Mouse (Mus musculus): ENCODE results near the gene Tcta. TPM values are rescaled to one million over a fixed set of nuclear protein-coding genes. Genes with fewer than 3 reads are reported as not detected.
"Not testable (repeated sequence)": the region's sequence is repeated elsewhere in the genome, so short reads cannot be mapped to it uniquely, and the experiment has no call there.

Tcta gene
- polyA plus RNA-seq, 1 experiment from 2014 or later: 20.1 TPM

DNA sequence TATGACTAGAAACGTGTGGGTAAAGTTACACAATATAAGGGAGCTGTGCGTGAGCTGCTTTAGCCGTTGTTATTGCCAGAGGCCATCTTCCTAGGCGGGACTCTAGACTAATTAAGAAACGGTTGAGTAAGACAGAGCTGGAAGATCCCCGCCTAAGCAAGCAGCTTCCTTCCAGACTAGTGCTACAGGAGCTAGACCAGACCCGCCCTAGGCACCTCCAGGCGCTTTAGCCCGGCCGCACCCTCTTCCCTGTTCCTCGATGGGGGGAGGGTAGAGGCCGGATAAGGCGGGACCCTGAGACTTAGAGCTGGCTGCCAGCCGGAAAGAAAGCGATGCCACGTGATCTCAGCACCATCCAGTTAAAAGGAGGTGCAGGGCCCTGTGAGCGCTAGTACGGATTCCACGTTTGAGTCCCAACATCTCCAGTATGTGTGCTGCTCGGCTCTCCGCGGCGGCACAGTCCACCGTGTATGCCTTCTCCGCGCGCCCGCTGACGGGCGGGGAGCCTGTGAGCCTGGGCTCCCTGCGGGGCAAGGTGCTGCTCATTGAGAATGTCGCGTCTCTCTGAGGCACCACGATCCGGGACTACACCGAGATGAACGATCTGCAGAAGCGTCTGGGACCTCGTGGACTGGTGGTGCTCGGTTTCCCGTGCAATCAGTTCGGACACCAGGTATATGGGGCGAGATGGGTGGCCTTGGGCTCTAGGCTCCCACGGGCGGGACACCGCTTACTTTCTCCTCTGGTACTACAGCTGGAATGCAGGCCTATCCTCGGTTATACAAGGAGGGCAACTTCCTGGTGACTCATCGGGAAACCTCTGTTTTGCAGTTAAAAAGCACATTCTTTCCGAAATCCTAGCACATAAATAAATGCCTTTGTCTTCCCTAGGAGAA lies 33.2 kb upstream of the Tcta start, which contains the start of gene Gpx1:
TSS of gene Gpx1 (plus strand) at position 18 of the 896 bp plus-strand sequence.
- WGBS: under 1% methylated on average over 49 of the region's 49 CpGs
- TF ChIP-seq CTCF (IDR thresholded peaks at IDR 0.05; ENCODE audit: low read depth): no peak
- Histone ChIP-seq H3K9ac (peak within 1 kb of the TSS; percentile 87), H3K27ac (ENCODE audit: low read depth) (peak within 1 kb of the TSS; percentile 96), H3K4me1 (ENCODE audit: insufficient read depth) (peaks cover 3% of the 10 kb centered on the region), H3K4me2 (peak within 1 kb of the TSS; percentile 85), H3K27me3 (ENCODE audit: insufficient read depth, low read length) (no peaks in the 10 kb centered on the region), H3K36me3 (ENCODE audit: insufficient read depth) (peaks cover 40% of the 10 kb centered on the region), H3K9me3 (ENCODE audit: low read depth, low read length) (no peaks in the 10 kb centered on the region), H3K4me3 (ENCODE audit: low read depth, low read length) (peak within 1 kb of the TSS; percentile 81)
- peak; percentile 97 for ATAC-seq (ENCODE audit: insufficient read depth)
- DNase-seq: peak; percentile 97

GRCm38 (mm10) chr9:108338551-108338885 lies 32.6 kb upstream of the Tcta start:
- no peaks in the 10 kb centered on the region for H3K9me3 ChIP-seq (ENCODE audit: low read depth, low read length)
- peak overlapping the region; percentile 81 for H3K4me3 ChIP-seq (ENCODE audit: low read depth, low read length)
- 30% methylated on average over 6 of the region's 6 CpGs for WGBS
- TF ChIP-seq CTCF (IDR thresholded peaks at IDR 0.05; ENCODE audit: low read depth): no peak
- H3K4me2 ChIP-seq: peak overlapping the region; percentile 85
- H3K27me3 ChIP-seq (ENCODE audit: insufficient read depth, low read length): no peaks in the 10 kb centered on the region
- peaks cover 46% of the 10 kb centered on the region for H3K36me3 ChIP-seq (ENCODE audit: insufficient read depth)
- H3K27ac ChIP-seq (ENCODE audit: low read depth): peak overlapping the region; percentile 96
- DNase-seq (no peak), ATAC-seq (ENCODE audit: insufficient read depth) (peak; percentile 13)
- peak overlapping the region; percentile 87 for H3K9ac ChIP-seq
- H3K4me1 ChIP-seq (ENCODE audit: insufficient read depth): peaks cover 3% of the 10 kb centered on the region

- Histone ChIP-seq H3K27me3 (ENCODE audit: insufficient read depth, low read length) (no peaks in the 10 kb centered on the region), H3K36me3 (ENCODE audit: insufficient read depth) (peaks cover 51% of the 10 kb centered on the region), H3K4me2 (peak overlapping the region; percentile 85), H3K27ac (ENCODE audit: low read depth) (peak overlapping the region; percentile 96), H3K9me3 (ENCODE audit: low read depth, low read length) (no peaks in the 10 kb centered on the region), H3K4me1 (ENCODE audit: insufficient read depth) (peaks cover 3% of the 10 kb centered on the region), H3K4me3 (ENCODE audit: low read depth, low read length) (peak overlapping the region; percentile 81; the same call in 1 of the 2 replicates), H3K9ac (no peak overlapping the region)
- TF ChIP-seq CTCF (IDR thresholded peaks at IDR 0.05; ENCODE audit: low read depth): no peak
- DNase-seq (no peak), ATAC-seq (ENCODE audit: insufficient read depth) (no peak)
- 67% methylated on average over 10 of the region's 10 CpGs for WGBS
These were observed 32.0 kb upstream of the Tcta start for GRCm38 (mm10) chr9:108337848-108338550.

DNA sequence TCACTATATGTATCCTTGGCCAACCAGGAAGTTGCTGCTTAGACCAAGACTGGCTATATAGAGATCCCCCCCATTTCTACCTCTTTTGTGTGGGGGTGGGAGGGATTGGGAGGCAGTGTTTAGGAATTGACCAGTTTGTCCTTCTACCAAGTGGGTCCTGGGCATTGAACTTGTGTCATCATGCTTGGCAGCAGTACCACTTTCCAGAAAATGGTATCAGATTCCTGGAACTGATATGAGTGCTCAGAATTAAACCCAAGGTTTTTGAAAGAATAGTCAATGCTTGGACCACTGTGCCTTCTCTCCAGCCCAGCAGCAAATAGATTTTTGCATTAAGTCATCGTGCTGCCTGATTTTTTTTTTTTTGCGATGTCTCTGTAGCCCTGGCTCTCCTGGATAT lies 19.9 kb upstream of the Tcta start:
- Histone ChIP-seq H3K27me3 (ENCODE audit: insufficient read depth, low read length) (no peaks in the 10 kb centered on the region), H3K4me2 (no peak overlapping the region), H3K9me3 (ENCODE audit: low read depth, low read length) (no peaks in the 10 kb centered on the region), H3K4me3 (ENCODE audit: low read depth, low read length) (no peak overlapping the region), H3K4me1 (ENCODE audit: insufficient read depth) (no peaks in the 10 kb centered on the region), H3K9ac (no peak overlapping the region), H3K36me3 (ENCODE audit: insufficient read depth) (peaks cover 49% of the 10 kb centered on the region), H3K27ac (ENCODE audit: low read depth) (no peak overlapping the region)
- DNase-seq (no peak), ATAC-seq (ENCODE audit: insufficient read depth) (no peak)
- 97% methylated on average over 2 of the region's 2 CpGs for WGBS
- TF ChIP-seq CTCF (IDR thresholded peaks at IDR 0.05; ENCODE audit: low read depth): no peak

- no peaks in the 10 kb centered on the region for H3K4me1 ChIP-seq (ENCODE audit: insufficient read depth)
- no peak for TF ChIP-seq CTCF (IDR thresholded peaks at IDR 0.05; ENCODE audit: low read depth)
- no peak for ATAC-seq (ENCODE audit: insufficient read depth)
- no peak for DNase-seq
- H3K27ac ChIP-seq (ENCODE audit: low read depth): no peak overlapping the region
- no peak overlapping the region for H3K4me2 ChIP-seq
- H3K36me3 ChIP-seq (ENCODE audit: insufficient read depth): peaks cover 45% of the 10 kb centered on the region
- H3K27me3 ChIP-seq (ENCODE audit: insufficient read depth, low read length): no peaks in the 10 kb centered on the region
- H3K4me3 ChIP-seq (ENCODE audit: low read depth, low read length): no peak overlapping the region
- H3K9ac ChIP-seq: no peak overlapping the region
- H3K9me3 ChIP-seq (ENCODE audit: low read depth, low read length): no peaks in the 10 kb centered on the region
- WGBS: 86% methylated on average over 1 of the region's 1 CpGs
These were observed 18.8 kb upstream of the Tcta start for GRCm38 (mm10) chr9:108324784-108325183.

DNA sequence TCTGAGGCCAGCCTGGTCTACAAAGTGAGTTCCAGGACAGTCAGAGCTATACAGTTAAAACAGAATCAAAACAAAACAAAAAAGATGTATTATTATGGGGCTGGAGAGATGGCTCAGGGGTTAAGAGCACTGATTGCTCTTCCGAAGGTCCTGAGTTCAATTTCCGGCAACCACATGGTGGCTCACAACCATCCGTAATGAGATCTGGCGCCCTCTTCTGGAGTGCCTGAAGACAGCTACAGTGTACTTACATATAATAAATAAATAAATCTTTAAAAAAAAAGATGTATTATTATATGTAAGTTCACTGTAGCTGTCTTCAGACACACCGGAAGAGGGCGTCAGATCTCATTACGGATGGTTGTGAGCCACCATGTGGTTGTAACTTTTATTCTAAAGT lies 16.1 kb upstream of the Tcta start:
- not testable (repeated sequence) for H3K4me1 ChIP-seq (ENCODE audit: insufficient read depth); H3K9me3 ChIP-seq (ENCODE audit: low read depth, low read length); H3K27ac ChIP-seq (ENCODE audit: low read depth); H3K4me3 ChIP-seq (ENCODE audit: low read depth, low read length); ATAC-seq (ENCODE audit: insufficient read depth); H3K9ac ChIP-seq; H3K27me3 ChIP-seq (ENCODE audit: insufficient read depth, low read length); H3K4me2 ChIP-seq; DNase-seq
- WGBS: 91% methylated on average over 7 of the region's 7 CpGs
- 0 out of 2 replicates have a peak, but pooled peaks have one; percentile 7 for TF ChIP-seq CTCF (IDR thresholded peaks at IDR 0.05; ENCODE audit: low read depth)
- H3K36me3 ChIP-seq (ENCODE audit: insufficient read depth): peaks cover 32% of the 10 kb centered on the region

GRCm38 (mm10) chr9:108318462-108318861 lies 12.5 kb upstream of the Tcta start:
- ATAC-seq (ENCODE audit: insufficient read depth): no peak
- Histone ChIP-seq H3K36me3 (ENCODE audit: insufficient read depth) (peaks cover 38% of the 10 kb centered on the region), H3K27ac (ENCODE audit: low read depth) (no peak overlapping the region), H3K9ac (no peak overlapping the region), H3K4me1 (ENCODE audit: insufficient read depth) (no peaks in the 10 kb centered on the region), H3K4me3 (ENCODE audit: low read depth, low read length) (no peak overlapping the region), H3K27me3 (ENCODE audit: insufficient read depth, low read length) (no peaks in the 10 kb centered on the region), H3K9me3 (ENCODE audit: low read depth, low read length) (no peaks in the 10 kb centered on the region), H3K4me2 (no peak overlapping the region)
- WGBS: 87% methylated on average over 2 of the region's 2 CpGs
- no peak for DNase-seq
- no peak for TF ChIP-seq CTCF (IDR thresholded peaks at IDR 0.05; ENCODE audit: low read depth)
